51 mouse cellular contexts compared by ENCODE assay signal in the genomic region with DNA sequence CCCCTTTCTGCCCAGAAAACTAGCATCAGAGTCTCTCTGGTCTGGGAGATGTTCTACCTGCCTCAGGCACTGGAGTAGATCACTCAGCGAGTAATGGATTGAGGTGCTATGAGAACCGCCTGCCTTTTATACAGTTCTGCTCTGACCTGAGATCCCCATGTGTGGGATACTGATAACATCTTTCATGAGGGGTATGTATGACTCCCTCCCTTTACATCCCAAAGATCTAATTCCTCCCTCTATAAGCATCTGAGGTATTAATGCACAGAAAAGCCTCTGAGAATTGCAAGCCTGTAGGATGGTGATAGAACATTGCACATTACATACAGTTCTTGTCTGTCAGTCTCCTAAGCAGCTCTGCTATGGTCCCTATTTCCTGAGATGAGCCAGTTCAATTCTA. TPM values are rescaled to one million over a fixed set of nuclear protein-coding genes. Genes with fewer than 3 reads are reported as not detected.
"Had no signal": no experiment of that assay in that cellular context is flagged by ENCODE, and none has a peak within 500 bp of the region (broad histone marks: within the 10 kb centered on the region; RNA-seq: fewer than 3 reads in every experiment).

A gene (minus strand): TSS at position 101 of the 400 bp plus-strand sequence.

- H3K9me3 ChIP-seq: heart, embryonic 10.5 days; heart, embryonic 12.5 days; heart, embryonic 13.5 days; heart, embryonic 15.5 days; hindbrain, embryonic 10.5 days; hindbrain, embryonic 12.5 days; hindbrain, embryonic 13.5 days; hindbrain, embryonic 15.5 days; intestine, embryonic 15.5 days; kidney, embryonic 15.5 days had no signal

- H3K4me2 ChIP-seq: heart, embryonic 11.5 days; heart, embryonic 12.5 days; heart, embryonic 13.5 days; heart, embryonic 15.5 days; hindbrain, embryonic 12.5 days; hindbrain, embryonic 13.5 days; hindbrain, embryonic 14.5 days; hindbrain, embryonic 15.5 days; intestine, embryonic 15.5 days; kidney, embryonic 15.5 days had no signal

- H3K4me3 ChIP-seq: heart, embryonic 10.5 days; heart, embryonic 12.5 days; heart, embryonic 13.5 days; heart, embryonic 15.5 days; hindbrain, embryonic 10.5 days; hindbrain, embryonic 12.5 days; hindbrain, embryonic 13.5 days; hindbrain, embryonic 15.5 days; intestine, embryonic 15.5 days; kidney, embryonic 15.5 days; layer of hippocampus, adult 2 months had no signal

- H3K27me3 ChIP-seq: hindbrain, embryonic 13.5 days; hindbrain, embryonic 15.5 days; intestine, embryonic 15.5 days; kidney, embryonic 15.5 days had no signal

- H3K4me1 ChIP-seq: heart, embryonic 15.5 days had no signal

- H3K9ac ChIP-seq: heart, embryonic 12.5 days; heart, embryonic 13.5 days; heart, embryonic 15.5 days; hindbrain, embryonic 12.5 days; hindbrain, embryonic 13.5 days; hindbrain, embryonic 14.5 days; hindbrain, embryonic 15.5 days; intestine, embryonic 15.5 days; kidney, embryonic 15.5 days had no signal

- H3K36me3 ChIP-seq: heart, embryonic 10.5 days; heart, embryonic 12.5 days; heart, embryonic 13.5 days; heart, embryonic 15.5 days; hindbrain, embryonic 10.5 days; hindbrain, embryonic 12.5 days; hindbrain, embryonic 13.5 days; hindbrain, embryonic 15.5 days; intestine, embryonic 15.5 days; kidney, embryonic 15.5 days had no signal

- DNase-seq: heart, postnatal 10 days; heart, postnatal 14 days; heart, postnatal 36 days; heart, postnatal 4 days; kidney, adult 11 months; kidney, adult 18-20 months; kidney, adult 2 months; kidney, adult 8-10 months; kidney, adult 9 months; kidney, postnatal 10 days; kidney, postnatal 14 days; kidney, postnatal 25 days; kidney, postnatal 36 days; kidney, postnatal 4 days; layer of hippocampus, adult 9-11 months; layer of hippocampus, postnatal 36 days had no signal

- H3K27ac ChIP-seq: heart, embryonic 10.5 days; heart, embryonic 13.5 days; heart, embryonic 15.5 days; hindbrain, embryonic 10.5 days; hindbrain, embryonic 12.5 days; hindbrain, embryonic 13.5 days; hindbrain, embryonic 14.5 days; hindbrain, embryonic 15.5 days; hindbrain, postnatal 0 days; intestine, embryonic 15.5 days; kidney, embryonic 15.5 days; kidney, postnatal 0 days; layer of hippocampus, adult 2 months had no signal

- ATAC-seq: hindbrain, embryonic 16.5 days; hindbrain, postnatal 0 days; inflammation-experienced regulatory T-cells, adult 6 months; intestine, embryonic 15.5 days; intestine, embryonic 16.5 days; intestine, postnatal 0 days had no signal

RNA-seq across cellular contexts. Expression of the gene that starts here (rescaled TPM):
- total RNA-seq: heart, adult 8-10 months; heart, postnatal 10 days; heart, postnatal 14 days; heart, postnatal 25 days; heart, postnatal 36 days; heart, postnatal 4 days; hematopoietic stem cell, adult 5-6 weeks; hindbrain, postnatal 0 days; layer of hippocampus, adult 18-20 months; layer of hippocampus, adult 2 months; layer of hippocampus, adult 8-10 months; layer of hippocampus, postnatal 10 days; layer of hippocampus, postnatal 14 days; layer of hippocampus, postnatal 25 days; layer of hippocampus, postnatal 36 days had no signal
- polyA plus RNA-seq: heart, embryonic 10.5 days; heart, embryonic 11.5 days; heart, embryonic 12.5 days; heart, embryonic 13.5 days; heart, embryonic 14.5 days; heart, embryonic 15.5 days; heart, embryonic 16.5 days; heart, postnatal 0 days; hindbrain, embryonic 10.5 days; hindbrain, embryonic 11.5 days; hindbrain, embryonic 12.5 days; hindbrain, embryonic 13.5 days; hindbrain, embryonic 14.5 days; hindbrain, embryonic 15.5 days; hindbrain, embryonic 16.5 days; hindbrain, postnatal 0 days; inflammation-experienced regulatory T-cells, adult 6 months; intestine, embryonic 14.5 days; intestine, embryonic 15.5 days; intestine, embryonic 16.5 days; intestine, postnatal 0 days; kidney, adult 2 months; kidney, embryonic 14.5 days; kidney, embryonic 15.5 days; kidney, embryonic 16.5 days; large intestine, adult 2 months had no signal
